ENCODE assay signal across 23 mouse cellular contexts in the genomic region with DNA sequence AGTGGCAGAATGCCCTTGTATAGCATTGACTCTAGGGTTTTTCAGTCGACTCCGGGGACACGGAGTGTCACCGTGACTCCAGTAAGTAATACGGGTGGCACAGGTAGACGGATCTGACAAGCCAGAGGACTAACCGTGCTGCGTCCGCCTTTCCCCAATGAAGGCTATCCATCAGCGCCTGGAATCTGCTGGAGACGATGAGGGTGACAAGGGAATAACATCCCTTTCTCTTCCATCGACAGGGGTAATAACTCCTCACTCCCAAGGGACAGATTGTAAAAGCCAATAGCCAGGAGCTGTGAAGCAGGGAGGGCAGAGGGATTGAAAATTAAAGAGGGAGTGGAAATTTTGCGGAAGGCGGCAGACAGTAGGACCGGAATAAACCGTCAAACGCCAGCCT.
DNase-seq lines count a peak whose midpoint lies in the region; ATAC-seq and TF ChIP-seq lines count a peak whose summit lies in the region.
"Had no signal": no experiment of that assay in that cellular context is flagged by ENCODE, and none has a peak within 500 bp of the region (broad histone marks: within the 10 kb centered on the region; RNA-seq: fewer than 3 reads in every experiment).

No protein-coding gene starts in this region.

- H3K4me3 ChIP-seq in hindbrain, embryonic 12.5 days: no peak overlapping the region
- H3K4me3 ChIP-seq in hindbrain, postnatal 0 days (ENCODE audit: low read length): no peak overlapping the region
- H3K4me3 ChIP-seq in kidney, postnatal 0 days (replicated peaks; ENCODE audit: low read depth, low read length): no peak overlapping the region
- H3K4me3 ChIP-seq in neural tube, embryonic 14.5 days (ENCODE audit: low read depth, low read length): no peak overlapping the region
- H3K4me3 ChIP-seq: embryonic facial prominence, embryonic 15.5 days; erythroblast, embryonic 14.5 days; forebrain, embryonic 10.5 days; heart, adult 2 months; heart, embryonic 15.5 days; intestine, embryonic 15.5 days had no signal

- no peak overlapping the region for H3K27ac ChIP-seq in hindbrain, embryonic 12.5 days
- no peak overlapping the region for H3K27ac ChIP-seq in hindbrain, postnatal 0 days
- no peak overlapping the region for H3K27ac ChIP-seq in kidney, postnatal 0 days
- H3K27ac ChIP-seq in neural tube, embryonic 14.5 days (ENCODE audit: low read depth, low read length): no peak overlapping the region
- H3K27ac ChIP-seq: embryonic facial prominence, embryonic 15.5 days; forebrain, embryonic 10.5 days; heart, adult 2 months; heart, embryonic 15.5 days; intestine, embryonic 15.5 days had no signal

- peaks cover 6% of the 10 kb centered on the region; the same call in 1 of the 2 replicates for H3K9me3 ChIP-seq in hindbrain, embryonic 12.5 days (replicated peaks)
- H3K9me3 ChIP-seq in hindbrain, postnatal 0 days (ENCODE audit: low read length): no peaks in the 10 kb centered on the region
- H3K9me3 ChIP-seq in kidney, postnatal 0 days (replicated peaks; ENCODE audit: low read length): no peaks in the 10 kb centered on the region
- no peaks in the 10 kb centered on the region for H3K9me3 ChIP-seq in neural tube, embryonic 14.5 days (ENCODE audit: control insufficient read depth, low read length)
- H3K9me3 ChIP-seq: embryonic facial prominence, embryonic 15.5 days; heart, embryonic 15.5 days; intestine, embryonic 15.5 days had no signal

- DNase-seq in hindbrain, postnatal 0 days (ENCODE audit: low spot score): no peak
- no peak for DNase-seq in kidney, postnatal 0 days (ENCODE audit: low spot score)
- no peak for DNase-seq in kidney, postnatal 36 days
- DNase-seq in mesoderm, embryonic 11.5 days (ENCODE audit: low read depth, low spot score): peak; percentile 74
- no peak for DNase-seq in urinary bladder, adult 2 months (ENCODE audit: low spot score)
- DNase-seq: adrenal gland, postnatal 14 days; cerebellum, adult 18-20 months; cerebellum, adult 9-11 months; cerebellum, postnatal 36 days; gastrocnemius, postnatal 14 days; heart, adult 2 months had no signal

- 0 out of 2 replicates have a peak, but pooled peaks have one; percentile 40 for ATAC-seq in hindbrain, embryonic 12.5 days (ENCODE audit: low FRiP score)
- no peak for ATAC-seq in hindbrain, postnatal 0 days
- ATAC-seq in kidney, postnatal 0 days (replicated peaks; ENCODE audit: low FRiP score, low read depth): no peak
- ATAC-seq in neural tube, embryonic 14.5 days (ENCODE audit: low read depth): 0 out of 2 replicates have a peak, but pooled peaks have one; percentile 43
- ATAC-seq: activated CD4-positive, CD25-positive, alpha-beta regulatory T cell, adult 4 months; forebrain, embryonic 16.5 days; intestine, embryonic 15.5 days; Patski had no signal

- peaks cover 13% of the 10 kb centered on the region for H3K4me1 ChIP-seq in hindbrain, embryonic 12.5 days
- 0 out of 2 replicates have a peak, but pooled peaks cover 3% of the 10 kb centered on the region for H3K4me1 ChIP-seq in hindbrain, postnatal 0 days (ENCODE audit: insufficient read depth, low read length)
- H3K4me1 ChIP-seq in kidney, postnatal 0 days (replicated peaks; ENCODE audit: insufficient read depth, low read length): 0 out of 2 replicates have a peak, but pooled peaks cover 3% of the 10 kb centered on the region
- peaks cover 16% of the 10 kb centered on the region for H3K4me1 ChIP-seq in neural tube, embryonic 14.5 days (ENCODE audit: control insufficient read depth, insufficient read depth, low read length)
- H3K4me1 ChIP-seq: embryonic facial prominence, embryonic 15.5 days; heart, embryonic 15.5 days; intestine, embryonic 15.5 days had no signal

- H3K27me3 ChIP-seq in hindbrain, embryonic 12.5 days: peaks cover 18% of the 10 kb centered on the region
- peaks cover 6% of the 10 kb centered on the region; the same call in 1 of the 2 replicates for H3K27me3 ChIP-seq in hindbrain, postnatal 0 days (ENCODE audit: insufficient read depth, low read length)
- no peaks in the 10 kb centered on the region for H3K27me3 ChIP-seq in kidney, postnatal 0 days (ENCODE audit: insufficient read depth, low read length)
- no peaks in the 10 kb centered on the region for H3K27me3 ChIP-seq in neural tube, embryonic 14.5 days (ENCODE audit: control insufficient read depth, insufficient read depth, low read length)
- H3K27me3 ChIP-seq: CH12.LX; embryonic facial prominence, embryonic 15.5 days; heart, embryonic 15.5 days; intestine, embryonic 15.5 days; Patski had no signal

- WGBS in hindbrain, embryonic 12.5 days: 51% methylated on average over 17 of the region's 17 CpGs
- 58% methylated on average over 17 of the region's 17 CpGs for WGBS in hindbrain, postnatal 0 days
- 27% methylated on average over 17 of the region's 17 CpGs for WGBS in kidney, postnatal 0 days
- WGBS in neural tube, embryonic 14.5 days: 17% methylated on average over 17 of the region's 17 CpGs

- TF ChIP-seq CTCF in hindbrain, postnatal 0 days (IDR thresholded peaks at IDR 0.05; ENCODE audit: low read depth): no peak
- no peak for TF ChIP-seq CTCF in kidney, postnatal 0 days (IDR thresholded peaks at IDR 0.05; ENCODE audit: low read depth)

- no peak overlapping the region for H3K9ac ChIP-seq in hindbrain, embryonic 12.5 days
- H3K9ac ChIP-seq in hindbrain, postnatal 0 days (replicated peaks; ENCODE audit: low read length): no peak overlapping the region
- no peak overlapping the region for H3K9ac ChIP-seq in kidney, postnatal 0 days (ENCODE audit: low read depth, low read length)
- no peak overlapping the region for H3K9ac ChIP-seq in neural tube, embryonic 14.5 days (replicated peaks; ENCODE audit: low read depth, low read length)
- H3K9ac ChIP-seq: embryonic facial prominence, embryonic 15.5 days; heart, embryonic 15.5 days; intestine, embryonic 15.5 days had no signal

- no peaks in the 10 kb centered on the region for H3K36me3 ChIP-seq in hindbrain, embryonic 12.5 days
- H3K36me3 ChIP-seq in hindbrain, postnatal 0 days (ENCODE audit: insufficient read depth, low read length): no peaks in the 10 kb centered on the region
- no peaks in the 10 kb centered on the region for H3K36me3 ChIP-seq in kidney, postnatal 0 days (ENCODE audit: insufficient read depth, low read length)
- no peaks in the 10 kb centered on the region for H3K36me3 ChIP-seq in neural tube, embryonic 14.5 days (ENCODE audit: control insufficient read depth, insufficient read depth, low read length)
- H3K36me3 ChIP-seq: embryonic facial prominence, embryonic 15.5 days; forebrain, embryonic 10.5 days; heart, embryonic 15.5 days; intestine, embryonic 15.5 days had no signal

- H3K4me2 ChIP-seq in hindbrain, embryonic 12.5 days (replicated peaks): no peak overlapping the region
- H3K4me2 ChIP-seq in hindbrain, postnatal 0 days (ENCODE audit: low read depth, low read length): no peak overlapping the region
- 0 out of 2 replicates have a peak overlapping the region, but pooled peaks have one; percentile 7 for H3K4me2 ChIP-seq in kidney, postnatal 0 days (ENCODE audit: low read length)
- peak overlapping the region; percentile 34; the same call in 1 of the 2 replicates for H3K4me2 ChIP-seq in neural tube, embryonic 14.5 days (ENCODE audit: low read depth, low read length)
- H3K4me2 ChIP-seq: embryonic facial prominence, embryonic 15.5 days; heart, embryonic 11.5 days; heart, embryonic 15.5 days; intestine, embryonic 15.5 days had no signal

Comparison
In these comparisons a context has a peak if more than half of its experiments do, and no peak if none do; other contexts are left out.
1. ATAC-seq: peak in hindbrain, embryonic 12.5 days (single experiment) and neural tube, embryonic 14.5 days (single experiment); none in hindbrain, postnatal 0 days (single experiment) and kidney, postnatal 0 days (single experiment).
2. H3K4me2 ChIP-seq: peak in kidney, postnatal 0 days (single experiment) and neural tube, embryonic 14.5 days (single experiment); none in hindbrain, embryonic 12.5 days (single experiment) and hindbrain, postnatal 0 days (single experiment).